Mouse (Mus musculus) G1E (cell line): ENCODE data around the gene Myzap.

ENCODE experiments used
- CTCF ChIP-seq: IDR thresholded peaks from 2 replicates; pipeline ENCODE4 v1.5.1; 2012; ENCODE audit warnings: low read depth, low read length, inconsistent platforms, mixed read lengths
- GATA1 ChIP-seq: IDR thresholded peaks from 2 replicates; pipeline ENCODE4 v1.6.1; 2012; ENCODE audit warnings: borderline replicate concordance, low read length, inconsistent platforms, mixed read lengths

DNA sequence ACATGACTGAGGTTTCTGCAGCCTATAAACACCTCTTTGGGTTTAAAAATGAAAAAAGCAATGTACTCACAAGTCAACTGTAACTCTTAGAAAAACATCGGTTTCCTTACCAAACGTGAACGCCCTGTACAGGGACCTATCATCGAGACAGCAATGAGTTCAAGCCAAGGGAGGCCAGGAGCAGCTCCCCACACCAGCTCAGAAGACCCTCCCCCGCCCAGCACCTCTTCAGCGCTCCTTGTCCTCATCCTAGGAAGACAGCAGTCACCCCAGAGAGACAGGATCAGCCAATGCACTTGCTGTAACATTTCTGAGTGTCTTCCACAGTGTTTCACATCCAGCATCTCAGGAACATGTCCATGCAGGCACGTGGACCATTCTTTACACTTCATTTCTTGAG, 113.6 kb downstream of the Myzap start:
- TF ChIP-seq CTCF (no peak), GATA1 (no peak)
